Mouse (Mus musculus): ENCODE measurements around the gene Supt6. TPM values are rescaled to one million over a fixed set of nuclear protein-coding genes. Genes with fewer than 3 reads are reported as not detected.

Supt6 gene
- 68.6 to 78.0 TPM (median 72.8 TPM) in 4 replicates for total RNA-seq (2023; ENCODE audit: inconsistent age)

DNA sequence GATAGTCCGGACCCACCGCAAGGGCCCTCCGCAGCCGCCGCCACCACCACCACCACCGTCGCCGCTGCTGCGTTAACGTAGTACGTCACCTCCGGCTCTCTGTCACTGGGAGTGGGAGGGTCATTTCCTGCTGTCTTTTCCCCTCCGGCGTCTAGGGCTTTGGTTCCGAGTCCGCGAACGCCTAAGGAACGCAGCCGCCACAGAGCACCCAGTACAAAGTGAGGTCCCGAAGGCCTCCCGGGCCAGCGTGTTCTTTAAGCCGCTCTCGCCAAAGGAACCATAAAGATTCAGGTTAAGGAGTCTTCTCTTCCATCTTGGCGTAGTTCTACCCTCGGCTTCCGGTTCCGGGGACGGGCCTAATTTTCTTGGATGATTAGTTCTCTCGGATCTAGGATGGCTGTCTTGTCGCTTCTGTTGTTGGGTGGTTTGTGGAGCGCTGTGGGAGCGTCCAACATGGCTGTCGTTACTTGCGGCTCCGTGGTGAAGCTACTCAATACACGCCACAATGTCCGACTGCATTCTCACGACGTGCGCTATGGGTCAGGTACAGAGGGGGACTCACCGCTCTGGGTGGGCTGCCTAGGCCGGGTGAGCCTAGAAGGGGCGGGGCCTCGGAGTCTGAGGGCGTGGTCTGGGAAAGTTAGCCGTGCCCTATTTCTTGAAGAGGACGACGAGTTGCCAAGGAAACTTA, at the start of gene Supt6, which contains the start of gene Sdf2:
Supt6 (minus strand) TSS at position 361 of the 691 bp plus-strand sequence.
Sdf2 (plus strand) TSS at position 120 of the 691 bp plus-strand sequence.

DNA sequence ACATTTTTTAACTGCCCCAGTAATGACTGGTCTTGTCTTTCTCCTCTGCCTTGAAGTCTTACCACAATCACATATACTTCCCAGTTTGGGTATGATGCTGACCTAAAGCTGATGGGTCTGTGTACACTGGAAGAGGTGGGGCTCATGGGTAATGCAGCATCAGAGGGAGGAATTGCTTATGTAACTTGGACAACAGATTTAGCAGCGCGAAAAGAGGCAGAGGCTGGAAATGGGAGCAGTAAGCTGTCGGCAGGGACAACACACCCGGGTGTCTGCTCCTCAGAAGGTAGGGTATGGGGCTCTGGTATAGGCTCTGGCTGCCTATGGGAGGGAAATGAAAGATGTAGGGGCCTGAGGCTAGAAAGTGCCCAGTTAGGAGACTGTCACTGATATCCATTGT, 44.9 kb upstream of the Supt6 start, which contains the start of gene BC030499:
BC030499 (plus strand) TSS at position 188 of the 400 bp plus-strand sequence.

DNA sequence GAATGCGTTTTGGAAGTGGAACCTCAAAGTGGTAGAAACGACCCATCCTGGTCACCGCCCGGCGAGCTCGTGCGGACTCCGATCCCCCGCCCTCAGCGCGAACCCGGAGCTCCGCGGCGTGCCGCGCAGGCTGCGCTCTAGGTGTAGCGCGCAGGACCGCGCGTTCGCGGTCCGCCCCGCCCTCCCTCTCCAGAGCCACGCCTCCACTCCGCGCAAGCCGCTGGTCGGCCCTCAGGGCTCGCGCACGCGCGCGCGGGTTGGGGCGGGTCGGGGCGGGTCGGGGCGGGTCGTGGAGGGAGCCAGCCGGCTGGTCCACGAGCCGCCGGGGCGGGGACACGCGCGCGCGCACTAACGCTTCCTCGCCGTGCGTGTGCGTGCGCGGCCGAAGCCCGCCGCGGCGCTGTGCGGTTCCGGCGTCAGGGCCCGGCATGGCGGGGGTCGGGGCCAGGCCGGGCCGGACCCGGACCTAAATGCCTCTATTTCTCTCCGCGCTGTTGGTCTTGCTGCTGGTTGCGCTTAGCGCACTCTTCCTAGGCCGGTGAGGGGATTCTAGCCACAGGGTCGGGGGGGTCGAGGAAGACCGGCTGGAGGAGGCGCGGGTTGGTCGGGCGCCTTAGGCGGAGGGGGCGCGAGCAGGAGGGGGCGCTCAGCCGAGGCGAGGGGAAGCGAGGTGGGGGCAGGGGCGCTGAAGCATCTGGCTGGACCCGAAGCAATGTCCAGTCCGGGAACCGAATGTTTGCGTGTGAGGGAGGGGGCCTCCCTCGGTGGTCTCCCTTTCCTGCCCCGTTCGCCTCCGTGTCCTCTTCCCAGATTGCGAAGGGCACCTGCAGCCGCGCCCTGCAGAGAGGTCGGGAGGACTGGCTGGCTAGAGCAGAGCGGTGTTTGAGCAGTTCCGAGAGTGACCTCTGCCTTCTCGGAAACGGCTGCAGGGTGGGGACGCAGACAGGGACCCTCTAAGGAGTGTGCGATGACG, 15.9 kb upstream of the Supt6 start, which contains the start of gene 2610507B11Rik:
2610507B11Rik (plus strand) TSS at position 373 of the 973 bp plus-strand sequence.

DNA sequence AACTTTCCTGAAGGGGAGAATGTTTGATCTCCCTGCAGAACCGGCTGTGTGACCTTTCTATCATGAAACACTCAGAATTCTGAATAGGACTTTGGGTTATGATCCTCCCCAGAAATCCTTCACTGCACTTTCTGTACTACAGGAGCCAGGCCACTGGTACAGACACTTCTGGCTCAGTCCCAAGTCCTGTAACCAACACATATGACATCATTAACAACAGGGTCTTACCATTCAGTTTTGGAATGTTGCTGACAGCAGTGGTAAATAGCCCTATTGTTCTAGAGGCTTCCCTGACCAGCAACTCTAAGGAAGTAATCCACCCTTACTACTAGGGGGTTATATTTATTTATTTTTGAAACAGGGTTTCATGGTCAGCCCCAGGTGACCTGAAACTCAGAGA, 52.7 kb downstream of the Supt6 start, which contains the start of gene Proca1:
Proca1 (plus strand) TSS at position 280 of the 400 bp plus-strand sequence.

DNA sequence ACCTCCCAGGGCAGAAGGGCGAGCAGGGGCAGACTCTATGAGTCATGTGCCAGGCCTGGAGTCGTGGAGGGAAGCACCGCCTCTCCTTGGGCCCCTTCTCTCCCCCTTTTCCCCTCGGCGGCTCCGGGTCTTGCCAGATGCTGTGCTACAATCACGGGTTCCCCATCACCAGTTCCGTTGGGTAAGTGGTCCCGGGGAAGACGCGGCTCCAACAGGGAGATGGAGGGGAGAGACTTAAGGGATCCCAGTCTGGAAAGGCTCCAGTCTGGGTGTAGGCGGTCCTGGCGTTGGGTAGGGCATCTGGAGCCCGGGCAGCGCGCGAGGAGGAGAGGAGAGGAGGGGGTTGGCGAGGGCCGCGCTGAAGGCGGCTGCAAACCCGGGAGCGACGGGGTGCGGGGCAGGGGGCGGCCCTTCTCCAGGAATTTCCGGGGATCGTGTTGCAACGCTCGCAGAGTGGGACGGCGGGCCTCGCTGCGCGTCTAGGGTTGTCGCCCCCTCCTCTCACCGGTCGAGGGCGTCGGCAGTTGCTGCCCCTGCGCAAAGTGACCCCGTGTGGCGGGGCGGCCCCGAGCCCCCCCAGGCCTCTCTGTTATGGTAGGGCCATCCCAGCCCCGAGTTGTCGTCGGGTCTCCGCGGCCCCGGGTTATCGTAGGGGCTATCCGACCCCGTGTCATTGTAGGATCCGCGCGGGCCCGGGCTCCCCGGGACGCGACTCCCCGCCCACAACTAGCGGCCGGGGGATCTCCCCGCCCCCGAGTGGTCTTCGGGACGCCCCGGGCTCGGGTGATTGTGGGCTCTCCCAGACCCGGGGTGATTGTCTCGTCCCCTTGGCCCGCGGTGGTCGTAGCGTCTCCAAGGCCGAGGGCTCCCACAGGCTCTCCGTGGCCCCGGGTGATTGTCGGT, 57.2 kb downstream of the Supt6 start, which contains the start of gene Rab34:
Rab34 (plus strand) TSS at position 100 of the 903 bp plus-strand sequence.

DNA sequence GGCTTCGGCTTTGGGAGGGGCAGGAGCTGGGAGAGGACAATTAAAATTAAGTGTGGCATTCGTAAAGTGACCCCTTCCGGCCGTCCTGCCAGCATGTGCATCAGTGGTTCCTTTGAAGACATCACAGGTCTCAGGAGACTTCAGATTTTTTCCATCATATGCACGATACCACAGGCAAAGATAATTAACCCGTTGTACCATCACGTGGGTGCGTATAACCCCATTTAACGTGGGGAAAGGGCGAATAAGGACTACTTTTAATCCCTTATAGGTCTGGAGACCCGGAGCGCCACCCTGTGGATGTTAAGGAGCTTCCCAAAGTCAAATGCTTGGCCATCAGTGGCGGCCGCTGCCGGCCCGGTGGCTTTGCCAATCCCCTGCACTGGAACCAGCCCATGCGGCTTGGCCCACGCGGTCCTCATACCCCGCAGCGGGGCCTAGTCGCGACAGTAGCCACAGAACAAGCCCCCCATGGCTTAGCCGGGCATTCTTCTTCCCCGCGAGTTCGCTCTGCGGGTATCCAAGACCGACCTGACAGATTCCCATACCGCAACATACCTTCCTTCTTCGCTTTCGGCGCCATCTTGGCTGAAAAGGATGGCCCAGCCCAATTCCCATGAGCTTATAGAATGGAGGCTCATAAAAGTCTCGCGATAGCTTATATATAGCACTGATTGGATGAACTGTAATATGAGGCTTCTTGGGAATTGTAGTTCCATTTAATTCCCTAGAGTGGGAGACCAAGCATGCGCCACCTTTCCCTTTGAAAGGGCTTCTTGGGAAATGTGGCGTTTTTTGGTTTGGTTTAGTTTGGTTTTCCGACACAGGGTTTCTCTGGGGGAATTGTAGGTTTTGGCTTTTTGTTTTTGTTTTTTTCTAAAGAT, 62.6 kb downstream of the Supt6 start, which contains the start of gene Rpl23a:
Rpl23a (minus strand) TSS at position 624 of the 884 bp plus-strand sequence.

DNA sequence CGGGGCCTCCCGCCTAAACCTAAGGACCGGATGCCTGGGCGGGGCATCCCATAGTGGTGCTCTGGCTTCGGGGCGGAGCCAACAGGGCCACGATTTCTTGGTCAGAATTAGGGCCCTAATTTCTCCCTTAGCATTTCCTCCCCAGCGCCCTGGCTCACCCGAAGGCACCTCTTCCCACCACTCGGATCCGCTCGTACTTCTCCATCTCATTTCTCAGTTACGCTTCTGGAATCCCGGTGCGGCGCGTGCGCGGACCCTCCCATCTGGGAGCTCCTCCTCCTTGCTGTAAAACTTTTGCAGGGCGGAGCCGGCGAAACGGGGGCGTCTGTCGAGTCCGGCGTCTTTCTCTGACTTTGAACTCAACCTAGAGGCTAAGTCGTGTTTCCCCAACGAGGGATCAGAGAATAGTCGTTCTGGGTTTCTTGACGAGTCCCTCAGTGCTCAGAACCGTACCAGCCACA, 69.4 kb downstream of the Supt6 start, which contains the start of the genes Nek8 and Tlcd1:
Nek8 (minus strand) TSS at position 274 of the 461 bp plus-strand sequence.
Tlcd1 (plus strand) TSS at position 310 of the 461 bp plus-strand sequence.

DNA sequence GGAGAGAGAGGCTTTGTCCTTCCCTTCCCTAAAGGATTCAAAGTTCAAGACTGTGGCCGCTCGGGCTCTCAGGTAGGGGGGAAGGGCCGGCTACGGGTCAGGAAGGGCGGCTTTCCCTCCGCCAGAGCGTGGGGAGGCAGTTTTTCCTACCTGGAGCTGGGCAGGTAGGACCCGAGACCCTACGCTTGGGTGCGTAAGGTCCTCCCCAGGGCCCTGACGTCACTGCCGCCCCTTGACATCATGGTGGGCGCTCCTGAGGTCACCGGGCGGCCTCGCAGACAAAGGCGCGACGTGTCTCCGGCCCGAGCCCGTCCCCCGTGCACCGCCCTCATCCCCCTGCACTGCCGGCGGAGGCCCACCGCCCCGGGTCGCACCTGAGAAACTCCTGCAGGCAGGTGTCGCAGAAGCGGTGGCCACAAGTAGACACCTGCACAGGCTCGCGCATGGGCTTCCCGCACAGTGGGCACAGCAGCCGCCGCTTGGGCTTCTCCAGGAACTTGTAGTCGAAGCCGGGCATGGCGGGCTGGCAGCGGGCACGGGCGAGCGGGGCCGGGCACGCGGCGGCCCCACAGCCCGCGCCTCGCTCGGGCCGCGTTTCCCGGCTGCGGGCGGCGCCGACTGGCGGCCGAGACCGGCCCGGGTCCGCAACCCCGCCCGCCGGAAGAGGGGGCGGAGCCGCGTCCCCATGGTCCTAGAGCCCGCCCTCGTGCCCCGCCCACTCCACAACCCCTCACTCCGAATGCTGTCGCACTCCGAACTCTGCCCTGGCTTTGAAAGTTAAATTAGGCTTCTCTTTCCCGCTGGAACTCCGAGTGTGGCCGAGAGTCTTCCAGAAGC, 80.6 kb downstream of the Supt6 start, which contains the start of gene Traf4:
Traf4 (minus strand) TSS at position 666 of the 837 bp plus-strand sequence.

Other genes with a start within 250 kb of the Supt6 start
- 0.66 to 1.5 TPM (median 0.91 TPM) in 4 replicates for gene Dhrs13, start 213.7 kb downstream of the Supt6 start, total RNA-seq (2023; ENCODE audit: inconsistent age)
- 9.9 to 15.5 TPM (median 14.6 TPM) in 4 replicates for gene Flot2, start 208.1 kb downstream of the Supt6 start, total RNA-seq (2023; ENCODE audit: inconsistent age)
- gene Eral1, start 165.6 kb downstream of the Supt6 start, total RNA-seq (2023; ENCODE audit: inconsistent age) = 25.0 to 26.8 TPM (median 26.0 TPM) in 4 replicates
- 13.5 to 15.4 TPM (median 14.2 TPM) in 4 replicates for gene Fam222b, start 151.3 kb downstream of the Supt6 start, total RNA-seq (2023; ENCODE audit: inconsistent age)
- 48.0 to 55.4 TPM (median 52.7 TPM) in 4 replicates for gene Traf4, start 80.4 kb downstream of the Supt6 start, total RNA-seq (2023; ENCODE audit: inconsistent age)
- 15.4 to 24.4 TPM (median 18.0 TPM) in 4 replicates for gene Nek8, start 69.3 kb downstream of the Supt6 start, total RNA-seq (2023; ENCODE audit: inconsistent age)
- 4.0 to 5.8 TPM (median 5.6 TPM) in 4 replicates for gene Tlcd1, start 69.3 kb downstream of the Supt6 start, total RNA-seq (2023; ENCODE audit: inconsistent age)
- gene Rpl23a, start 62.4 kb downstream of the Supt6 start, total RNA-seq (2023; ENCODE audit: inconsistent age) = 2,508 to 2,612 TPM (median 2,568 TPM) in 4 replicates
- 0.99 to 1.9 TPM in 2 of 4 replicates, not detected in the others for gene Rab34, start 57.6 kb downstream of the Supt6 start, total RNA-seq (2023; ENCODE audit: inconsistent age)
- gene Proca1, start 52.6 kb downstream of the Supt6 start, total RNA-seq (2023; ENCODE audit: inconsistent age) = not detected in 4 replicates
- gene Sdf2, start 241 bp downstream of the Supt6 start, total RNA-seq (2023; ENCODE audit: inconsistent age) = 55.1 to 64.3 TPM (median 58.4 TPM) in 4 replicates
- 109 to 122 TPM (median 117 TPM) in 4 replicates for gene 2610507B11Rik, start 15.8 kb upstream of the Supt6 start, total RNA-seq (2023; ENCODE audit: inconsistent age)
- gene BC030499, start 44.9 kb upstream of the Supt6 start, total RNA-seq (2023; ENCODE audit: inconsistent age) = 1.3 to 2.3 TPM (median 2.0 TPM) in 4 replicates
- 2.5 to 6.3 TPM (median 4.3 TPM) in 4 replicates for gene Spag5, start 55.5 kb upstream of the Supt6 start, total RNA-seq (2023; ENCODE audit: inconsistent age)
- 34.3 to 36.6 TPM (median 35.0 TPM) in 4 replicates for gene Aldoc, start 77.0 kb upstream of the Supt6 start, total RNA-seq (2023; ENCODE audit: inconsistent age)
- gene Pigs, start 82.4 kb upstream of the Supt6 start, total RNA-seq (2023; ENCODE audit: inconsistent age) = 53.8 to 62.9 TPM (median 56.3 TPM) in 4 replicates
- 55.4 to 61.9 TPM (median 57.2 TPM) in 4 replicates for gene Unc119, start 97.5 kb upstream of the Supt6 start, total RNA-seq (2023; ENCODE audit: inconsistent age)
- gene Foxn1, start 140.6 kb upstream of the Supt6 start, total RNA-seq (2023; ENCODE audit: inconsistent age) = not detected in 4 replicates
- not detected in 4 replicates for gene Slc13a2, start 176.2 kb upstream of the Supt6 start, total RNA-seq (2023; ENCODE audit: inconsistent age)
- 0.36 to 2.1 TPM (median 0.70 TPM) in 4 replicates for gene Slc46a1, start 219.7 kb upstream of the Supt6 start, total RNA-seq (2023; ENCODE audit: inconsistent age)

Measured in B cell, adult (primary cell).